Mouse (Mus musculus): ENCODE data around the gene Grip2. TPM values are rescaled to one million over a fixed set of nuclear protein-coding genes. Genes with fewer than 3 reads are reported as not detected.

Gene Grip2
- 7.8 and 10.1 TPM in 2 replicates for polyA plus RNA-seq (2015; fragmentation: Nextera tagmentation; extraction: Ambion mirVana)

- Histone ChIP-seq H3K4me1 (ENCODE audit: control insufficient read depth, insufficient read depth, low read length) (no peaks in the 10 kb centered on the region), H3K4me3 (ENCODE audit: low read depth, low read length) (no peak within 1 kb of the TSS), H3K27ac (ENCODE audit: low read length) (no peak within 1 kb of the TSS), H3K9ac (ENCODE audit: low read depth, low read length) (no peak within 1 kb of the TSS), H3K4me2 (ENCODE audit: low read length) (no peak within 1 kb of the TSS), H3K27me3 (ENCODE audit: control insufficient read depth, insufficient read depth, low read depth, low read length) (no peaks in the 10 kb centered on the region), H3K36me3 (ENCODE audit: control insufficient read depth, insufficient read depth, low read length) (no peaks in the 10 kb centered on the region), H3K9me3 (replicated peaks; ENCODE audit: control insufficient read depth, low read length, poor library complexity, severe bottlenecking) (no peaks in the 10 kb centered on the region)
- no peak for ATAC-seq
- WGBS: 50% methylated on average over 8 of the region's 11 CpGs
Measured at GRCm38 (mm10) chr6:91827016-91827570, at the start of gene Grip2. Gene Grip2 (minus strand): TSS chr6:91827250.

GRCm38 (mm10) chr6:91872781-91873180, 45.7 kb upstream of the Grip2 start:
- H3K36me3 ChIP-seq (ENCODE audit: control insufficient read depth, insufficient read depth, low read length): no peaks in the 10 kb centered on the region
- no peak overlapping the region for H3K9ac ChIP-seq (ENCODE audit: low read depth, low read length)
- no peak overlapping the region for H3K4me2 ChIP-seq (ENCODE audit: low read length)
- H3K27ac ChIP-seq (ENCODE audit: low read length): no peak overlapping the region
- ATAC-seq: no peak
- WGBS: 71% methylated on average over 2 of the region's 2 CpGs
- H3K27me3 ChIP-seq (ENCODE audit: control insufficient read depth, insufficient read depth, low read depth, low read length): no peaks in the 10 kb centered on the region; the same call in none of the 2 replicates
- no peak overlapping the region for H3K4me3 ChIP-seq (ENCODE audit: low read depth, low read length)
- peaks cover 5% of the 10 kb centered on the region; the same call in 1 of the 2 replicates for H3K4me1 ChIP-seq (ENCODE audit: control insufficient read depth, insufficient read depth, low read length)
- no peaks in the 10 kb centered on the region for H3K9me3 ChIP-seq (replicated peaks; ENCODE audit: control insufficient read depth, low read length, poor library complexity, severe bottlenecking)

- Histone ChIP-seq H3K4me1 (ENCODE audit: control insufficient read depth, insufficient read depth, low read length) (no peaks in the 10 kb centered on the region), H3K9ac (ENCODE audit: low read depth, low read length) (no peak overlapping the region), H3K4me3 (ENCODE audit: low read depth, low read length) (no peak overlapping the region), H3K27ac (ENCODE audit: low read length) (no peak overlapping the region), H3K36me3 (ENCODE audit: control insufficient read depth, insufficient read depth, low read length) (no peaks in the 10 kb centered on the region), H3K9me3 (replicated peaks; ENCODE audit: control insufficient read depth, low read length, poor library complexity, severe bottlenecking) (no peaks in the 10 kb centered on the region), H3K27me3 (ENCODE audit: control insufficient read depth, insufficient read depth, low read depth, low read length) (no peaks in the 10 kb centered on the region), H3K4me2 (ENCODE audit: low read length) (no peak overlapping the region)
- ATAC-seq: no peak
- 88% methylated on average over 5 of the region's 5 CpGs for WGBS
Measured at GRCm38 (mm10) chr6:91868091-91868490, 41.0 kb upstream of the Grip2 start.

GRCm38 (mm10) chr6:91865601-91866000, 38.6 kb upstream of the Grip2 start:
- no peaks in the 10 kb centered on the region for H3K36me3 ChIP-seq (ENCODE audit: control insufficient read depth, insufficient read depth, low read length)
- no peak overlapping the region for H3K4me3 ChIP-seq (ENCODE audit: low read depth, low read length)
- WGBS: 86% methylated on average over 11 of the region's 11 CpGs
- no peak overlapping the region for H3K27ac ChIP-seq (ENCODE audit: low read length)
- H3K9ac ChIP-seq (ENCODE audit: low read depth, low read length): no peak overlapping the region
- H3K4me1 ChIP-seq (ENCODE audit: control insufficient read depth, insufficient read depth, low read length): no peaks in the 10 kb centered on the region
- no peak for ATAC-seq
- H3K4me2 ChIP-seq (ENCODE audit: low read length): no peak overlapping the region
- no peaks in the 10 kb centered on the region for H3K9me3 ChIP-seq (replicated peaks; ENCODE audit: control insufficient read depth, low read length, poor library complexity, severe bottlenecking)
- H3K27me3 ChIP-seq (ENCODE audit: control insufficient read depth, insufficient read depth, low read depth, low read length): no peaks in the 10 kb centered on the region

- no peaks in the 10 kb centered on the region for H3K9me3 ChIP-seq (replicated peaks; ENCODE audit: control insufficient read depth, low read length, poor library complexity, severe bottlenecking)
- no peaks in the 10 kb centered on the region for H3K36me3 ChIP-seq (ENCODE audit: control insufficient read depth, insufficient read depth, low read length)
- ATAC-seq: no peak
- no peak overlapping the region for H3K27ac ChIP-seq (ENCODE audit: low read length)
- 81% methylated on average over 5 of the region's 5 CpGs for WGBS
- H3K9ac ChIP-seq (ENCODE audit: low read depth, low read length): no peak overlapping the region
- H3K27me3 ChIP-seq (ENCODE audit: control insufficient read depth, insufficient read depth, low read depth, low read length): no peaks in the 10 kb centered on the region
- H3K4me2 ChIP-seq (ENCODE audit: low read length): no peak overlapping the region
- H3K4me3 ChIP-seq (ENCODE audit: low read depth, low read length): no peak overlapping the region
- H3K4me1 ChIP-seq (ENCODE audit: control insufficient read depth, insufficient read depth, low read length): no peaks in the 10 kb centered on the region
Measured at GRCm38 (mm10) chr6:91864595-91864994, 37.5 kb upstream of the Grip2 start.

GRCm38 (mm10) chr6:91862848-91863247, 35.8 kb upstream of the Grip2 start:
- H3K4me2 ChIP-seq (ENCODE audit: low read length): no peak overlapping the region
- ATAC-seq: no peak
- no peaks in the 10 kb centered on the region for H3K9me3 ChIP-seq (replicated peaks; ENCODE audit: control insufficient read depth, low read length, poor library complexity, severe bottlenecking)
- no peaks in the 10 kb centered on the region for H3K27me3 ChIP-seq (ENCODE audit: control insufficient read depth, insufficient read depth, low read depth, low read length)
- no peak overlapping the region for H3K4me3 ChIP-seq (ENCODE audit: low read depth, low read length)
- H3K36me3 ChIP-seq (ENCODE audit: control insufficient read depth, insufficient read depth, low read length): no peaks in the 10 kb centered on the region
- H3K4me1 ChIP-seq (ENCODE audit: control insufficient read depth, insufficient read depth, low read length): no peaks in the 10 kb centered on the region
- no peak overlapping the region for H3K27ac ChIP-seq (ENCODE audit: low read length)
- no peak overlapping the region for H3K9ac ChIP-seq (ENCODE audit: low read depth, low read length)

- no peaks in the 10 kb centered on the region for H3K4me1 ChIP-seq (ENCODE audit: control insufficient read depth, insufficient read depth, low read length)
- H3K4me3 ChIP-seq (ENCODE audit: low read depth, low read length): no peak overlapping the region
- no peak for ATAC-seq
- H3K9ac ChIP-seq (ENCODE audit: low read depth, low read length): no peak overlapping the region
- no peaks in the 10 kb centered on the region for H3K9me3 ChIP-seq (replicated peaks; ENCODE audit: control insufficient read depth, low read length, poor library complexity, severe bottlenecking)
- WGBS: 80% methylated on average over 5 of the region's 5 CpGs
- H3K36me3 ChIP-seq (ENCODE audit: control insufficient read depth, insufficient read depth, low read length): no peaks in the 10 kb centered on the region
- H3K27ac ChIP-seq (ENCODE audit: low read length): no peak overlapping the region
- H3K27me3 ChIP-seq (ENCODE audit: control insufficient read depth, insufficient read depth, low read depth, low read length): no peaks in the 10 kb centered on the region
- H3K4me2 ChIP-seq (ENCODE audit: low read length): no peak overlapping the region
Measured at GRCm38 (mm10) chr6:91858339-91858738, 31.3 kb upstream of the Grip2 start.

GRCm38 (mm10) chr6:91852550-91852949, 25.5 kb upstream of the Grip2 start:
- Histone ChIP-seq H3K4me2 (ENCODE audit: low read length) (no peak overlapping the region), H3K9ac (ENCODE audit: low read depth, low read length) (no peak overlapping the region), H3K9me3 (replicated peaks; ENCODE audit: control insufficient read depth, low read length, poor library complexity, severe bottlenecking) (no peaks in the 10 kb centered on the region), H3K36me3 (ENCODE audit: control insufficient read depth, insufficient read depth, low read length) (no peaks in the 10 kb centered on the region), H3K27me3 (ENCODE audit: control insufficient read depth, insufficient read depth, low read depth, low read length) (no peaks in the 10 kb centered on the region), H3K4me1 (ENCODE audit: control insufficient read depth, insufficient read depth, low read length) (no peaks in the 10 kb centered on the region), H3K27ac (ENCODE audit: low read length) (no peak overlapping the region), H3K4me3 (ENCODE audit: low read depth, low read length) (no peak overlapping the region)
- WGBS: 16% methylated on average over 2 of the region's 2 CpGs
- ATAC-seq: peak; percentile 67; the same call in 1 of the 2 replicates

- H3K4me3 ChIP-seq (ENCODE audit: low read depth, low read length): peak overlapping the region; percentile 73
- peak overlapping the region; percentile 79 for H3K4me2 ChIP-seq (ENCODE audit: low read length)
- peak; percentile 13; the same call in 1 of the 2 replicates for ATAC-seq
- H3K27ac ChIP-seq (ENCODE audit: low read length): peak overlapping the region; percentile 35; the same call in 1 of the 2 replicates
- H3K4me1 ChIP-seq (ENCODE audit: control insufficient read depth, insufficient read depth, low read length): peaks cover 20% of the 10 kb centered on the region
- no peaks in the 10 kb centered on the region for H3K9me3 ChIP-seq (replicated peaks; ENCODE audit: control insufficient read depth, low read length, poor library complexity, severe bottlenecking)
- WGBS: 3% methylated on average over 60 of the region's 69 CpGs
- H3K36me3 ChIP-seq (ENCODE audit: control insufficient read depth, insufficient read depth, low read length): no peaks in the 10 kb centered on the region
- H3K9ac ChIP-seq (ENCODE audit: low read depth, low read length): peak overlapping the region; percentile 73
- peaks cover 5% of the 10 kb centered on the region; the same call in 1 of the 2 replicates for H3K27me3 ChIP-seq (ENCODE audit: control insufficient read depth, insufficient read depth, low read depth, low read length)
Measured at GRCm38 (mm10) chr6:91843628-91844153, 16.6 kb upstream of the Grip2 start.
